Comparison of ENCODE assay signal across 7 mouse cellular contexts in genomic region chr1:134059739-134060695, GRCm38 (mm10). TPM values are rescaled to one million over a fixed set of nuclear protein-coding genes. Genes with fewer than 3 reads are reported as not detected.
DNase-seq lines count a peak whose midpoint lies in the region; TF ChIP-seq lines count a peak whose summit lies in the region.

No protein-coding gene starts in this region.

- no peaks in the 10 kb centered on the region for H3K9me3 ChIP-seq in forebrain, embryonic 10.5 days

- no peak for TF ChIP-seq POLR2A in testis, adult 2 months (IDR thresholded peaks at IDR 0.05; ENCODE audit: control insufficient read depth, low read depth, low read length)
- no peak for TF ChIP-seq POLR2A in small intestine, adult 2 months (IDR thresholded peaks at IDR 0.05; ENCODE audit: low read depth, low read length)

- H3K27me3 ChIP-seq in testis, adult 2 months (ENCODE audit: control insufficient read depth, insufficient read depth, low read length) = no peaks in the 10 kb centered on the region
- H3K27me3 ChIP-seq in forebrain, embryonic 10.5 days (ENCODE audit: poor library complexity, severe bottlenecking) = no peaks in the 10 kb centered on the region
- H3K27me3 ChIP-seq in small intestine, adult 2 months (ENCODE audit: control insufficient read depth, insufficient read depth, low read length) = no peaks in the 10 kb centered on the region

- H3K27ac ChIP-seq in testis, adult 2 months (ENCODE audit: control insufficient read depth, insufficient read depth, low read depth, low read length) = peak overlapping the region; percentile 87
- H3K27ac ChIP-seq in forebrain, embryonic 10.5 days = peak overlapping the region; percentile 94
- H3K27ac ChIP-seq in small intestine, adult 2 months (ENCODE audit: insufficient read depth, low read depth, low read length) = peak overlapping the region; percentile 87

- H3K36me3 ChIP-seq in testis, adult 2 months (ENCODE audit: control insufficient read depth, insufficient read depth, low read length) = no peaks in the 10 kb centered on the region
- H3K36me3 ChIP-seq in forebrain, embryonic 10.5 days (replicated peaks) = no peaks in the 10 kb centered on the region
- H3K36me3 ChIP-seq in small intestine, adult 2 months (ENCODE audit: control insufficient read depth, insufficient read depth, low read length) = no peaks in the 10 kb centered on the region

- peaks cover 32% of the 10 kb centered on the region for H3K4me1 ChIP-seq in testis, adult 2 months (ENCODE audit: control insufficient read depth, insufficient read depth, low read length)
- H3K4me1 ChIP-seq in forebrain, embryonic 10.5 days = peaks cover 66% of the 10 kb centered on the region
- peaks cover 66% of the 10 kb centered on the region for H3K4me1 ChIP-seq in small intestine, adult 2 months (ENCODE audit: control insufficient read depth, insufficient read depth, insufficient read length, low read length)

- no peak overlapping the region; the same call in 1 of the 2 replicates for H3K4me3 ChIP-seq in testis, adult 2 months (ENCODE audit: control insufficient read depth, low read depth, low read length)
- H3K4me3 ChIP-seq in forebrain, embryonic 10.5 days = peak overlapping the region; percentile 52
- H3K4me3 ChIP-seq in small intestine, adult 2 months (ENCODE audit: low read depth, low read length) = peak overlapping the region; percentile 40

- 78% methylated on average over 16 of the region's 16 CpGs for WGBS in forebrain, embryonic 10.5 days
- WGBS in small intestine, adult 2 months = 32% methylated on average over 16 of the region's 16 CpGs

- DNase-seq in testis, postnatal 10 days (ENCODE audit: low spot score) = no peak
- no peak for DNase-seq in forebrain, embryonic 10.5 days (ENCODE audit: extremely low spot score, low spot score)
- DNase-seq in liver = peak; percentile 55
- DNase-seq in adrenal gland, adult 8-10 months = no peak
- DNase-seq in kidney, postnatal 36 days = no peak

- TF ChIP-seq CTCF in testis, adult 2 months (IDR thresholded peaks at IDR 0.05; ENCODE audit: control insufficient read depth, insufficient read depth, insufficient replicate concordance, low read depth, low read length) = no peak
- TF ChIP-seq CTCF in small intestine, adult 2 months (IDR thresholded peaks at IDR 0.05; ENCODE audit: extremely low read depth, insufficient read length, insufficient replicate concordance, low read depth, low read length) = peak; percentile 55; the same call in 1 of the 2 replicates

RNA-seq across cellular contexts. Expression of gene Btg2, which starts 18.9 kb away (rescaled TPM):
- 2.9 and 4.1 TPM in 2 replicates for polyA plus RNA-seq in testis, adult 2 months (2012; rRNA removed)
- 64.6 and 68.6 TPM in 2 replicates for polyA plus RNA-seq in forebrain, embryonic 10.5 days (2016; fragmentation: Nextera tagmentation; extraction: Ambion mirVana)
- polyA plus RNA-seq in small intestine, adult 2 months (2012; rRNA removed) = 18.0 and 73.7 TPM in 2 replicates
- 10 to 100 TPM; 28.1 to 56.5 (median 50.6) TPM for total RNA-seq in adrenal gland, adult 8-10 months (2022)

RNA-seq across cellular contexts. Expression of gene Fmod, which starts 23.0 kb away (rescaled TPM):
- 3.6 and 5.1 TPM in 2 replicates for polyA plus RNA-seq in testis, adult 2 months (2012; rRNA removed)
- 1.3 TPM in 2 replicates for polyA plus RNA-seq in forebrain, embryonic 10.5 days (2016; fragmentation: Nextera tagmentation; extraction: Ambion mirVana)
- polyA plus RNA-seq in small intestine, adult 2 months (2012; rRNA removed) = 0.48 and 0.86 TPM in 2 replicates
- 10 to 100 TPM in 1 of 4 experiments, 1 to 10 TPM in 3; 6.9 to 10.7 (median 7.7) TPM for total RNA-seq in adrenal gland, adult 8-10 months (2022)

RNA-seq across cellular contexts. Expression of gene Chit1, which starts 51.0 kb away (rescaled TPM):
- 8.7 and 10.4 TPM in 2 replicates for polyA plus RNA-seq in testis, adult 2 months (2012; rRNA removed)
- not detected in 2 replicates for polyA plus RNA-seq in forebrain, embryonic 10.5 days (2016; fragmentation: Nextera tagmentation; extraction: Ambion mirVana)
- 1.6 TPM in 1 of 2 replicates, not detected in the other for polyA plus RNA-seq in small intestine, adult 2 months (2012; rRNA removed)
- total RNA-seq in adrenal gland, adult 8-10 months (2022) = under 1 TPM in 1 of 4 experiments, not detected in 3; 0.28 TPM
